Mouse (Mus musculus) adrenal gland, postnatal 14 days (tissue): ENCODE data around the gene Nsun3. TPM values are rescaled to one million over a fixed set of nuclear protein-coding genes. Genes with fewer than 3 reads are reported as not detected.
"Not testable (repeated sequence)": the region's sequence is repeated elsewhere in the genome, so short reads cannot be mapped to it uniquely, and the experiment has no call there.

Source experiments
- DNase-seq: peaks from one replicate; pipeline ENCODE4 v3.0.0; 2021; ENCODE audit warnings: mixed read lengths
- microRNA-seq, 2 experiments: library from miRNA; unstranded; fragments of <30 nt; microRNA quantifications; one replicate each; pipeline ENCODE4 v1.2.0; 2021
- total RNA-seq: library from RNA; stranded (reverse); gene quantifications from 2 replicates; pipeline ENCODE4 v1.2.3, GENCODE M21; 2021

Gene Nsun3
- total RNA-seq, 1 experiment from 2014 or later = 13.9 TPM

DNA sequence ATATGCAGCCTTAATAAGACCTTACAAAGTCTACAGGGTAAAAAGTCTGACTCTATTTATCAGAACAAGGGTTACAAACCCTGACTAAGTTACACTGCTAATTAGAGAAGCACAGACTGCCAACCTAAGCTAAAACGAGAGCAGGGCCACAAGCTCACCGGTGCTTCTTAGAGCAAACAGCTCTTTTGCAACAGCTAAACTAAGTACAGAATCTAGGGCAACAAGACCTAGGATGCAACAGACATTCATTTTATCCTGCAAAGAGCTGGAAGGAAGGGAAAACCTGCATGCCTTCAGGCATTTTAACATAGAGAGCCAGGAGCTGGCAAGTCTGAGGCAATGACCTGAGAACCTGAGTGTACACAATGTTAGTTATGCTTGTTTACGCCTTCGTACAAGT lies 33.5 kb downstream of the Nsun3 start:
- DNase-seq = no peak

DNA sequence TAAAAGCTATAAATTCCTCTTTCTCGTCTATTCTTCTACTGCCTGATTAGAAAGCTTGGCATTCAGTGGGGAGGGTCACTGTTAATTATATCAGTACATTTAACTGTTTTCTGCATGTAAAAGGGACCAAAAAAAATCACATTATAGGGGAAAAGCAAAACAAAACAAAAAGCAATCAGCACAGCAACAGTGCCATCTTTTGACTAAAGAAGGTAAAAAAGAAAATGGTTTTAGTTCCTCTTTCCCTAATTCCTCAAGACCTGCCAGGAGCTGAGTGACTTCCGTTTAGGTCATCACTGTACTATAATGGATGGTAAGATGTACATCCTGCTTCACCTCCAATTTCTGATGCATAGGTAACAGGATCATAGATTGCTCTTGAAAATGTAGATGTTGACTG lies 40.7 kb downstream of the Nsun3 start:
- no peak for DNase-seq

DNA sequence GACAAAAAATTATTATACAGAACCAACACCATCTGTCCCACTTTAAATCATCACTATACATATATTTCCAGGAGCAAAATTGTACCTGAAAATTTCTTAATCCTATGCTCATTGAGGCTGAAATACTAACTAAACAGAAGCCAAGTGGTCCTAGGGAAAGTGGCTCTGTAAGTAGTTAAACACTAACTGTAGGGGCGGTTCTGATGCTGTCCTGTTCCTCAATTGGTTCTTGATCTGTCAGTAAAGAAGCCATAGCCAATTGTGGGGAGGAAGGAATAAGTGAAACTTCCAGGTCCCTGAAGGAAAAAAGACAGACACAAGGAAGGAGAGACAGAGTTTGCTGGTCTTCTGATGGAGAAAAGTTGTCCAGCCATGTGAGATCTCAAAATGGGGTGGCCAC lies 52.3 kb downstream of the Nsun3 start:
- DNase-seq = no peak

DNA sequence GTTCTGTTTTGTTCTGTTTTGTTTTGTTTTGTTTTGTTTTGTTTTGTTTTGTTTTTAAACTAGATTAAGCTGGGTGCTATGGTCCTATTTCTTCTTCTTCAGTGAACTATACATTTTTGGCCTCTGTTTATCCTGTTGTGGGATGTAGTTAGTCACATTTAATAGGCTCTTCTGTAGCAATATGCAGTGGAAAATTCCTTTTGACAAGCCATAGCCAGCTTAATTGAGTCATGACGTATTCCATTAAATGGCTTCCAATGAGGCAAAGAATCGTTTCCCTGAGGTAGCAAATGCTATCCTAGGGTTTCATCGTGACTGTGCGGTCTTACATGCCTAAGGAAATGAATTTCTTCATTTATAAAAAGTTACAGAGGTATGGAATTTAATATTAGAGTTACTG lies 56.3 kb downstream of the Nsun3 start:
- DNase-seq = no peak

DNA sequence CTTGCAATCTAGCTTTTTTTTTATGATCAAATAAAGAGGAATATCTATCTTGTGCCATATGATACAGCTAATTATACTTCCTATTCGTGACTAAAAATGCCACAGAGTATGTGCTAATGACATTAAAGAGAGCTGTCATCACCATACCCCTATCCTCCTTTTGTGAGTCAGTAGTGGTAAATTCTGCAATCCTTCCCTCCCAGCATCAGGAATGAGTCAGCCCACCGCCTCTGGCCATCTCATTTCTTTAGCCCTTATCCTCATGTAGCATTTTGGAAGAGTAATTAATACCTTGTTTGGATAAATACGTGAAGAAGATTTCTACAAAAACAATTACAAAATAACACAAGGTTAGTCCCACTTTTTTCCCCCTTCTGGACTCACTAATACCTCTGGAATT lies 56.8 kb downstream of the Nsun3 start:
- DNase-seq = no peak

DNA sequence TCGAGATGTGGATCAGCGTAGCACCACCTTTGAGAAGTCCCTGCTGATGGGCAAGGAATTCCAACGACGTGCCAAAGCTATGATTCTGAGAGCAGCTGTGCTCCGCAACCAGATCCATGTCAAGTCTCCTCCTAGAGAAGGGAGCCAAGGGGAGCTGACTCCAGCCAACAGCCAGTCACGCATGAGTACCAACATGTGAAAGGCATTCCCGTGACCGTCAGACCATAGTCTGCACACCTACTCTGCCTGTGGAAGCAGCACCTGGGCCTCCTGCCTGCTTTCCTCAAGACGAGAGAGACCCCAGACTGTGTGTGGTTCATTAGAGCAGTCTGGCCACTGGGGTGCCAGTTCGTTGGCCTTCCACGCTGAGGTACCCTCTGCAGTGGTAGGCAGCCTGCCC lies 68.4 kb downstream of the Nsun3 start:
- DNase-seq = not testable (repeated sequence)

DNA sequence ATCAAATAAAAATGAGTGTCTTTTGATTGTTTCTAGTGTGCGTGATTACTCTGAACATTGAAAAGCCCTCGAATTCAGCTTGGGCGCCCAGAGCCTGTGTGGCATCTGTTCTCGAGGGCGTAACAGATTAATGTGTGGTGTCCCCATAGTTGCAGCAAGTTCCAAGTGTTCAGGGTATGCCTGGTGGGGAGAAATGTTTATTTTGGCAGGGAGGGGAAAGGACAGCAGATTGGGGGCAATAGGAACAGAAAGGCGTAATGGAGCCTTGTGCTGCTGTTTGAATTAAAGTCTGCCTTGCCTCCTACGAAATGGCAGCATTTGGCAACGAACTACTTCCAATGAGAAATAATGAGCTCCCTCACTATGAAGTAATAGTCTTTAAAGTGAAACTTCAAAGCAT lies 96.2 kb downstream of the Nsun3 start:
- no peak for DNase-seq

DNA sequence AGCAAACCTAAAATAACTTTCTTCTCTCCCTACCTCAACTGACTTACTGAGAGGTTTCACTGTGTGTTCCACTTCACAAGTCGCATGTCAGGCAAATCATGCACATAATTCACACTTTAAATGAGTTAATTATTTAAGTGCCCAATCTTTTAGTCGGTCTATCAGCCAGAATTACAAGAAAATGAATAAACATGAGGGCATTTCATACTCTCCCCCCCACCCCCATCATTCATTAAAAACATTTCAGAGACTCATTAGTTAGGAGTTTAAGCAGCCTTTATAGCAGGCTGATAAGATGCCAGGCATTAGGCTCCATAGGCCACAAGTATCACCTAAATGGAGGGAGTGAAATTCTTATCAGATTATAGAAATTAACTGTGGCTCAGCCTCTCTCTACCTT lies 100.5 kb downstream of the Nsun3 start:
- DNase-seq = no peak

DNA sequence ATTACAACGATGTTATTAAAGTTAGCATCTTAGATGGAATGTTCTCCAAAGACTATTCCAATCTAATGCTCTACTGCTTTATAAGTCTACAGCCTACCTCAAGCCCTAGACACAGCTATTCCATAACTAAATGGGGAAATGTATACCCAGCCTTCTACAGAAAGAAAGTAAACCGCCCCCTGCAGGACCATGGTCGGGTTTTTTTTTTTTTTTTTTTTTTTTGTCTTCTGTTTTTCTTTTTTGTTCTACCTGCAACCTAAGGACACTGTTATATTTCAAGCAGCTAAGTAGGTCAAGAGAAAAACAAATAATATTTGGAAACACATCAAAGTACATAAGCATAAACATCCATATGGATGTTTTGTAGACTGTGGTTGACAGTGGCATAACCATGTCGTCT lies 101.1 kb downstream of the Nsun3 start:
- no peak for DNase-seq

Small RNAs within 50 kb of the gene (microRNA-seq; reads per million reads assigned to microRNA genes)
- gene Gm25986 = 0 reads per million in 2 experiments

Other genes starting within 250 kb of the Nsun3 start
- not detected in 2 replicates for gene Stx19, start 27.9 kb upstream of the Nsun3 start, total RNA-seq
- gene Arl13b, start 60.2 kb upstream of the Nsun3 start, total RNA-seq = 11.9 and 13.4 TPM in 2 replicates
- gene Pros1, start 67.5 kb upstream of the Nsun3 start, total RNA-seq = 42.1 and 47.9 TPM in 2 replicates